Mouse (Mus musculus): Measurements from ENCODE around the gene Zfp941. TPM values are rescaled to one million over a fixed set of nuclear protein-coding genes. Genes with fewer than 3 reads are reported as not detected.

Zfp941 gene
- polyA plus RNA-seq (2015; fragmentation: Nextera tagmentation; extraction: Ambion mirVana), result 1.7 and 1.8 TPM in 2 replicates

GRCm38 (mm10) chr7:140821653-140822329, at the start of gene Zfp941:
TSS of gene Zfp941 (minus strand) at chr7:140822178.
- Histone ChIP-seq H3K9me3 (replicated peaks) (no peaks in the 10 kb centered on the region), H3K36me3 (no peaks in the 10 kb centered on the region), H3K9ac (peak within 1 kb of the TSS; percentile 42), H3K27me3 (peaks cover 5% of the 10 kb centered on the region; the same call in 1 of the 2 replicates), H3K4me1 (peaks cover 10% of the 10 kb centered on the region), H3K4me3 (replicated peaks) (peak within 1 kb of the TSS; percentile 56), H3K27ac (no peak within 1 kb of the TSS), H3K4me2 (peak within 1 kb of the TSS; percentile 90)
- 2% methylated on average over 21 of the region's 21 CpGs for WGBS
- peak; percentile 85 for ATAC-seq (replicated peaks; ENCODE audit: low FRiP score)

- no peak overlapping the region for H3K4me3 ChIP-seq (replicated peaks)
- peaks cover 80% of the 10 kb centered on the region for H3K36me3 ChIP-seq
- no peaks in the 10 kb centered on the region for H3K4me1 ChIP-seq
- 85% methylated on average over 12 of the region's 12 CpGs for WGBS
- no peak overlapping the region for H3K27ac ChIP-seq
- H3K4me2 ChIP-seq, result no peak overlapping the region
- H3K27me3 ChIP-seq, result no peaks in the 10 kb centered on the region
- ATAC-seq (replicated peaks; ENCODE audit: low FRiP score), result no peak
- no peaks in the 10 kb centered on the region for H3K9me3 ChIP-seq (replicated peaks)
- no peak overlapping the region for H3K9ac ChIP-seq
These were observed 42.8 kb upstream of the Zfp941 start for GRCm38 (mm10) chr7:140864761-140865160.

DNA sequence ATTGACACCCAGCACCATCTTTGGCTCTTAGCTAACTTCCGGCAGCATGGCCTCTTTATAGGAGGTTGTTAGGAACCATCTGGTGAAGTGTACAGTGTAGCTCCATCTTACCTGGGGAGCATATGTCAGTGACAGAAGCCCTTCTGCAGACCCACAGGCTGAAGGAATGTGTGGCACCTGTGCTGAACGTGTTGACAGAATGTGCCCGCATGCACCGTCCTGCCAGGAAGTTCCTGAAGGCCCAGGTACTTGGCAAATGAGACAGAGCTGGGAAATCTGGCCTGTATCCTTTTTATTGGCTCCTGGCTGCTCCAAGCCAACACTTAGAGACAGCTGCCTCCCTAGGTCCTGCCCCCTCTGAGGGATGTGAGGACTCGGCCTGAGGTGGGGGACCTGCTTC, 38.8 kb upstream of the Zfp941 start:
- H3K4me1 ChIP-seq, result peaks cover 16% of the 10 kb centered on the region
- no peaks in the 10 kb centered on the region for H3K27me3 ChIP-seq
- WGBS, result 95% methylated on average over 5 of the region's 5 CpGs
- H3K4me2 ChIP-seq, result no peak overlapping the region
- H3K36me3 ChIP-seq, result peaks cover 75% of the 10 kb centered on the region
- no peak overlapping the region for H3K4me3 ChIP-seq (replicated peaks)
- H3K9me3 ChIP-seq (replicated peaks), result no peaks in the 10 kb centered on the region
- no peak for ATAC-seq (replicated peaks; ENCODE audit: low FRiP score)
- no peak overlapping the region for H3K27ac ChIP-seq
- no peak overlapping the region for H3K9ac ChIP-seq

- no peak for ATAC-seq (replicated peaks; ENCODE audit: low FRiP score)
- Histone ChIP-seq H3K9me3 (replicated peaks) (no peaks in the 10 kb centered on the region), H3K27ac (no peak overlapping the region), H3K27me3 (no peaks in the 10 kb centered on the region), H3K4me2 (no peak overlapping the region), H3K4me1 (peaks cover 23% of the 10 kb centered on the region), H3K4me3 (replicated peaks) (no peak overlapping the region), H3K9ac (no peak overlapping the region), H3K36me3 (peaks cover 68% of the 10 kb centered on the region)
- 65% methylated on average over 6 of the region's 6 CpGs for WGBS
These were observed 38.0 kb upstream of the Zfp941 start for GRCm38 (mm10) chr7:140859997-140860396.

GRCm38 (mm10) chr7:140858746-140859145, 36.8 kb upstream of the Zfp941 start:
- 0 out of 2 replicates have a peak overlapping the region, but pooled peaks have one; percentile 93 for H3K9ac ChIP-seq
- H3K36me3 ChIP-seq, result peaks cover 65% of the 10 kb centered on the region
- no peaks in the 10 kb centered on the region for H3K9me3 ChIP-seq (replicated peaks)
- ATAC-seq (replicated peaks; ENCODE audit: low FRiP score), result no peak
- H3K27ac ChIP-seq, result no peak overlapping the region
- no peaks in the 10 kb centered on the region for H3K27me3 ChIP-seq
- peak overlapping the region; percentile 100 for H3K4me2 ChIP-seq
- H3K4me3 ChIP-seq (replicated peaks), result peak overlapping the region; percentile 92
- H3K4me1 ChIP-seq, result peaks cover 28% of the 10 kb centered on the region
- WGBS, result 96% methylated on average over 8 of the region's 8 CpGs

DNA sequence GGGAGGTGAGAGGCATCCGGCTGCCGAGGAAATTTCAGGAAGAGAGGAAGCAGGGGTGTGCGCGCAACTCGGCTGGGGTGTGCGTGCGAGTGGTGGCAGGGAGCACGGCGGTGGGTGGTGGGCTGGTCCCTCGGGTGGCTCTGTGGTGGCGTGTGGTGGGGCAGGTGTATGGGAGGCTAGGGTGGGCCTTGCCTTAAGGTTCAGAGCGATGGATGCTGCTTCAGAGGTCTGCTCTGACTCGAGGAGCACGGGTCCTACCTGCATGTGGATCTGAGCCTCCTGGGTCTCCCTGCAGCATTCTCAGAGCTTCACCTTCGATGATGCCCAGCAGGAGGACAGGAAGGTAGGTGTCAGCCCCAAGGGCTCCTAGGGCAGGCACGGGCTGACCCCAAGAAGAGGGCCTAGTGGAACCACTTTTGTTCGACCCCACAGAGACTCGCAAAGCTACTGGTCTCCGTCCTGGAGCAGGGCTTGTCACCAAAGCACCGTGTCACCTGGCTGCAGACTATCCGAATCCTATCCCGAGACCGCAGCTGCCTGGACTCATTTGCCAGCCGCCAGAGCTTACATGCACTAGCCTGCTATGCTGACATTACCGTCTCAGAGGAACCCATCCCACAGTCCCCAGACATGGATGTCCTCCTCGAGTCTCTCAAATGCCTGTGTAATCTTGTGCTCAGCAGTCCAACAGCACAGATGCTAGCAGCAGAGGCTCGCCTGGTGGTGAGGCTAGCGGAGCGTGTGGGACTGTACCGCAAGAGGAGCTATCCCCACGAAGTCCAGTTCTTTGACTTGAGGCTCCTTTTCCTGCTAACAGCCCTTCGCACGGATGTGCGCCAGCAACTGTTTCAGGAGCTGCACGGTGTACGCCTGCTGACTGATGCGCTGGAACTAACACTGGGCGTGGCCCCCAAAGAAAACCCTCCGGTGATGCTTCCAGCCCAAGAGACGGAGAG, 35.9 kb upstream of the Zfp941 start, which contains the start of gene Bet1l:
Gene Bet1l (minus strand): TSS at position 28 of the 956 bp plus-strand sequence.
- peak within 1 kb of the TSS; percentile 95 for H3K27ac ChIP-seq
- H3K4me3 ChIP-seq (replicated peaks), result peak within 1 kb of the TSS; percentile 92
- no peaks in the 10 kb centered on the region for H3K9me3 ChIP-seq (replicated peaks)
- H3K4me2 ChIP-seq, result peak within 1 kb of the TSS; percentile 100
- peaks cover 65% of the 10 kb centered on the region for H3K36me3 ChIP-seq
- peak; percentile 49 for ATAC-seq (replicated peaks; ENCODE audit: low FRiP score)
- peaks cover 28% of the 10 kb centered on the region for H3K4me1 ChIP-seq
- 32% methylated on average over 40 of the region's 40 CpGs for WGBS
- H3K9ac ChIP-seq, result peak within 1 kb of the TSS; percentile 93
- H3K27me3 ChIP-seq, result no peaks in the 10 kb centered on the region

GRCm38 (mm10) chr7:140856785-140857549, 35.0 kb upstream of the Zfp941 start, which contains the start of gene Ric8a:
TSS of gene Ric8a (plus strand) at chr7:140856957.
- peak within 1 kb of the TSS; percentile 92 for H3K4me3 ChIP-seq (replicated peaks)
- H3K27ac ChIP-seq, result peak within 1 kb of the TSS; percentile 95
- ATAC-seq (replicated peaks; ENCODE audit: low FRiP score), result peak; percentile 86
- peak within 1 kb of the TSS; percentile 93 for H3K9ac ChIP-seq
- under 1% methylated on average over 50 of the region's 50 CpGs for WGBS
- no peaks in the 10 kb centered on the region for H3K9me3 ChIP-seq (replicated peaks)
- H3K27me3 ChIP-seq, result no peaks in the 10 kb centered on the region
- H3K4me2 ChIP-seq, result peak within 1 kb of the TSS; percentile 100
- H3K4me1 ChIP-seq, result peaks cover 28% of the 10 kb centered on the region
- peaks cover 65% of the 10 kb centered on the region for H3K36me3 ChIP-seq

DNA sequence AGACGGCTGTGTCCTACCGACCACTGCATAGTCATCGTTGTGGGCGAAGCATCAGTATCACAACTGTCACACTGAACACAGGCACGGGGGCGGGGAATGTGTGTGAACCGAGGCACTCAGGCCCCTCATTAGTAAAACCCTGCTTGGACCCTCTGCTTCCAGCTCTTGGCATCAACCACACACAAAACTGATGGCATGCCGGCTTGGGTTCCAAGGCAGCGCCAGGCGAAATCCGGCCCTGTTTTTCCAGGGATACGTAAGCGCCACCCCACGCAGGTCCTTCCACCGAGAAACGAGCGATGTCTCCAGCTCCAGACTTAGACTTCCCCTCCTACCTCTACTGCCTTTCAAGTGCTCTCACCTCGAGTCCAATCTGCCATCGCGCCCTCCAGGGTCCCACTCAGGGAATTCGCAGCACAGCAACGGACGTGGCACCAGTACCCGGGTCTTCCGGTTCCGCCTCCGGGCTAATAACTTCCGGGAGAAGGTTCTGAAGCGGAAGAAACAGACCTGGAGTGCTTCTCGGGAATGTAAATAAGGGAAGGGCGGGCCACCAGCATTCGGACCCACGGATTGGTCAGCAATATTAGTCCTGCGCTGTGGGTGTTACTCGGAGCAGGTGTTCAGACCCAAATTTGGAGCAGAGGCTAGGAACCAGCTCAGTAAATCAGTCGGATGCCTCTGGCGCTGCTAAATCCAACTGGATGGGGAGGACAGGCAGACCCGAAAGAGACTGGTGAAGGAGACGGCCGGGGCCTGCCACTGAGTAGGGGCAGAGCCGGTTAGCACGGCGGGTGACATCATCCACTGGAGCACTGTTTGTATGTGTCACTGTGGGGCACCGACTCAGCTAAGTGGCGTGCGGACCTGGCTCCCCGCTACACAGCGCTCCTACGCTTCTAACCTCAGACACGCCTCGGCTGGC, 34.1 kb upstream of the Zfp941 start, which contains the start of gene Gm45785:
Gene Gm45785 (minus strand): TSS at position 472 of the 925 bp plus-strand sequence.
- Histone ChIP-seq H3K27ac (peak within 1 kb of the TSS; percentile 95), H3K36me3 (peaks cover 63% of the 10 kb centered on the region), H3K9ac (peak within 1 kb of the TSS; percentile 93), H3K4me1 (peaks cover 28% of the 10 kb centered on the region), H3K9me3 (replicated peaks) (no peaks in the 10 kb centered on the region), H3K27me3 (no peaks in the 10 kb centered on the region), H3K4me2 (peak within 1 kb of the TSS; percentile 100), H3K4me3 (replicated peaks) (peak within 1 kb of the TSS; percentile 92)
- under 1% methylated on average over 51 of the region's 51 CpGs for WGBS
- ATAC-seq (replicated peaks; ENCODE audit: low FRiP score), result peak; percentile 84

GRCm38 (mm10) chr7:140855181-140855580, 33.2 kb upstream of the Zfp941 start:
- H3K36me3 ChIP-seq, result peaks cover 53% of the 10 kb centered on the region
- WGBS, result 76% methylated on average over 9 of the region's 9 CpGs
- no peaks in the 10 kb centered on the region for H3K9me3 ChIP-seq (replicated peaks)
- peak overlapping the region; percentile 100 for H3K4me2 ChIP-seq
- peaks cover 28% of the 10 kb centered on the region for H3K4me1 ChIP-seq
- H3K9ac ChIP-seq, result peak overlapping the region; percentile 93
- no peaks in the 10 kb centered on the region for H3K27me3 ChIP-seq
- ATAC-seq (replicated peaks; ENCODE audit: low FRiP score), result no peak
- H3K27ac ChIP-seq, result no peak overlapping the region
- H3K4me3 ChIP-seq (replicated peaks), result peak overlapping the region; percentile 92

GRCm38 (mm10) chr7:140854483-140854882, 32.5 kb upstream of the Zfp941 start:
- H3K4me3 ChIP-seq (replicated peaks), result no peak overlapping the region
- H3K4me2 ChIP-seq, result peak overlapping the region; percentile 100; the same call in 1 of the 2 replicates
- H3K9me3 ChIP-seq (replicated peaks), result no peaks in the 10 kb centered on the region

More at GRCm38 (mm10) chr7:140854483-140854882, 32.5 kb upstream of the Zfp941 start:
- H3K9ac ChIP-seq, result no peak overlapping the region
- no peak for ATAC-seq (replicated peaks; ENCODE audit: low FRiP score)
- H3K36me3 ChIP-seq, result peaks cover 46% of the 10 kb centered on the region
- H3K27ac ChIP-seq, result no peak overlapping the region
- WGBS, result 83% methylated on average over 18 of the region's 18 CpGs
- H3K27me3 ChIP-seq, result no peaks in the 10 kb centered on the region
- H3K4me1 ChIP-seq, result peaks cover 28% of the 10 kb centered on the region
